Mouse (Mus musculus) MEL (cell line): Measurements from ENCODE around the gene Tcf23. TPM values are rescaled to one million over a fixed set of nuclear protein-coding genes. Genes with fewer than 3 reads are reported as not detected.

Source experiments
- DNase-seq: peaks from one replicate; pipeline ENCODE4 v3.0.0; 2011; ENCODE audit warnings: low read depth, low spot score
- H3K27ac ChIP-seq: 2 replicates; pipeline ENCODE4 v1.5.1; 2012; ENCODE audit warnings: low read depth, mild to moderate bottlenecking, control low read depth, low read length, moderate library complexity; ENCODE audit not compliant: control insufficient read depth
- H3K27me3 ChIP-seq, 2 experiments: fragments of 150-350 bp in 1 of 2; sonication (generic) in 1 of 2; 2 replicates each; pipeline ENCODE4 v1.6.1; 2012; ENCODE audit warnings: low read length in 2 of 2, mild to moderate bottlenecking in 2 of 2, improper control_type of control experiment in 1 of 2, moderate library complexity in 1 of 2; ENCODE audit not compliant: insufficient read depth in 2 of 2, control insufficient read depth in 1 of 2
- H3K36me3 ChIP-seq, 2 experiments: 2 replicates each; pipeline ENCODE4 v1.6.1; 2012 to 2014; ENCODE audit warnings: low read length in 2 of 2, improper control_type of control experiment in 1 of 2, inconsistent platforms in 1 of 2, mild to moderate bottlenecking in 1 of 2; ENCODE audit not compliant: insufficient read depth in 2 of 2, control insufficient read depth in 1 of 2
- H3K4me1 ChIP-seq, 2 experiments: fragments of 150-350 bp in 1 of 2; sonication (generic) in 1 of 2; 2 replicates each; pipeline ENCODE4 v1.6.1; 2012; ENCODE audit warnings: low read length in 2 of 2, improper control_type of control experiment in 1 of 2, mild to moderate bottlenecking in 1 of 2; ENCODE audit not compliant: insufficient read depth in 2 of 2, control insufficient read depth in 1 of 2
- H3K4me3 ChIP-seq, 2 experiments: fragments of 150-350 bp in 1 of 2; sonication (generic) in 1 of 2; 2 replicates each; pipeline ENCODE4 v1.5.1; 2012; ENCODE audit warnings: low read depth in 2 of 2, low read length in 2 of 2, mild to moderate bottlenecking in 2 of 2, moderate library complexity in 2 of 2, control low read depth in 1 of 2, improper control_type of control experiment in 1 of 2; ENCODE audit not compliant: control insufficient read depth in 1 of 2, insufficient read depth in 1 of 2
- H3K79me2 ChIP-seq: 2 replicates; pipeline ENCODE4 v1.6.1; 2012; ENCODE audit warnings: mild to moderate bottlenecking, low read length, moderate library complexity; ENCODE audit not compliant: control insufficient read depth, poor library complexity, insufficient read depth
- H3K9ac ChIP-seq: 2 replicates; pipeline ENCODE4 v1.6.1; 2012; ENCODE audit warnings: low read depth, mild to moderate bottlenecking, control low read depth, low read length, moderate library complexity; ENCODE audit not compliant: control insufficient read depth, poor library complexity, severe bottlenecking
- H3K9me3 ChIP-seq: fragments of 150-350 bp; sonication (generic); replicated peaks from 2 replicates; pipeline ENCODE4 v1.6.1; 2012; ENCODE audit warnings: mild to moderate bottlenecking, low read length, improper control_type of control experiment, moderate library complexity; ENCODE audit not compliant: insufficient read depth
- CHD1 ChIP-seq: IDR thresholded peaks from 2 replicates; pipeline ENCODE4 v1.6.1; 2012; ENCODE audit warnings: low read depth, mild to moderate bottlenecking, inconsistent platforms, low read length, improper control_type of control experiment
- CHD2 ChIP-seq: IDR thresholded peaks from 2 replicates; pipeline ENCODE4 v1.6.1; 2011; ENCODE audit warnings: low read length, improper control_type of control experiment
- CTCF ChIP-seq, 3 experiments: IDR thresholded peaks in 2 of 3; conservative IDR thresholded peaks in 1 of 3; 2 replicates each; pipeline ENCODE4 v1.5.1; 2011 to 2012; ENCODE audit warnings: low read length in 3 of 3, low read depth in 2 of 3, mild to moderate bottlenecking in 2 of 3, improper control_type of control experiment in 1 of 3, inconsistent platforms in 1 of 3, mixed read lengths in 1 of 3, moderate library complexity in 1 of 3; ENCODE audit not compliant: control insufficient read depth in 1 of 3, insufficient read depth in 1 of 3, poor library complexity in 1 of 3, severe bottlenecking in 1 of 3
- E2F4 ChIP-seq: IDR thresholded peaks from 2 replicates; pipeline ENCODE4 v1.6.1; 2011; ENCODE audit warnings: low read depth, low read length, improper control_type of control experiment, borderline replicate concordance
- ELF1 ChIP-seq: IDR thresholded peaks from 2 replicates; pipeline ENCODE4 v1.6.1; 2014; ENCODE audit warnings: low read depth, mild to moderate bottlenecking, inconsistent platforms, low read length, improper control_type of control experiment, moderate library complexity
- EP300 ChIP-seq, 2 experiments: IDR thresholded peaks; 2 replicates each; pipeline ENCODE4 v1.6.1; 2011; ENCODE audit warnings: improper control_type of control experiment in 2 of 2, low read length in 2 of 2, low read depth in 1 of 2, mild to moderate bottlenecking in 1 of 2
- ETS1 ChIP-seq: IDR thresholded peaks from 2 replicates; pipeline ENCODE4 v1.6.1; 2012; ENCODE audit warnings: low read depth, mild to moderate bottlenecking, inconsistent platforms, low read length, improper control_type of control experiment, moderate library complexity
- GABPA ChIP-seq: IDR thresholded peaks from 2 replicates; pipeline ENCODE4 v1.6.1; 2012; ENCODE audit warnings: low read depth, mild to moderate bottlenecking, inconsistent platforms, low read length, improper control_type of control experiment, moderate library complexity
- JUND ChIP-seq: IDR thresholded peaks from 2 replicates; pipeline ENCODE4 v1.6.1; 2011; ENCODE audit warnings: low read depth, mild to moderate bottlenecking, improper control_type of control experiment, low read length
- KAT2A ChIP-seq: conservative IDR thresholded peaks from 2 replicates; pipeline ENCODE4 v1.6.1; 2012; ENCODE audit warnings: low read depth, low read length, improper control_type of control experiment, inconsistent platforms
- MAFK ChIP-seq: IDR thresholded peaks from 2 replicates; pipeline ENCODE4 v1.6.1; 2011; ENCODE audit warnings: low read depth, mild to moderate bottlenecking, low read length, improper control_type of control experiment, borderline replicate concordance
- MAZ ChIP-seq: IDR thresholded peaks from 2 replicates; pipeline ENCODE4 v1.6.1; 2012; ENCODE audit warnings: low read depth, mild to moderate bottlenecking, inconsistent platforms, low read length, improper control_type of control experiment
- MEF2A ChIP-seq: IDR thresholded peaks from 2 replicates; pipeline ENCODE4 v1.6.1; 2014; ENCODE audit warnings: low read depth, mild to moderate bottlenecking, inconsistent platforms, low read length, improper control_type of control experiment; ENCODE audit not compliant: poor library complexity, insufficient replicate concordance, severe bottlenecking; ENCODE audit errors: extremely low read depth
- MYB ChIP-seq: IDR thresholded peaks from 2 replicates; pipeline ENCODE4 v1.6.1; 2011; ENCODE audit warnings: mild to moderate bottlenecking, low read depth, low read length, improper control_type of control experiment
- NELFE ChIP-seq: IDR thresholded peaks from 2 replicates; pipeline ENCODE4 v1.6.1; 2011; ENCODE audit warnings: low read depth, low read length, improper control_type of control experiment
- NRF1 ChIP-seq: IDR thresholded peaks from 2 replicates; pipeline ENCODE4 v1.6.1; 2014; ENCODE audit warnings: low read depth, mild to moderate bottlenecking, inconsistent platforms, low read length, improper control_type of control experiment, moderate library complexity; ENCODE audit not compliant: poor library complexity, insufficient read depth, severe bottlenecking
- POLR2A ChIP-seq, 2 experiments: IDR thresholded peaks; 2 replicates each; pipeline ENCODE4 v1.6.1; 2011 to 2012; ENCODE audit warnings: low read length in 2 of 2, mild to moderate bottlenecking in 2 of 2, control low read depth in 1 of 2, improper control_type of control experiment in 1 of 2, low read depth in 1 of 2, moderate library complexity in 1 of 2; ENCODE audit not compliant: control insufficient read depth in 1 of 2, insufficient read depth in 1 of 2, poor library complexity in 1 of 2
- POLR2AphosphoS2 ChIP-seq: IDR thresholded peaks from 2 replicates; pipeline ENCODE4 v1.6.1; 2011; ENCODE audit warnings: low read length, improper control_type of control experiment
- POLR2AphosphoS5 ChIP-seq: IDR thresholded peaks from 2 replicates; pipeline ENCODE4 v1.6.1; 2012; ENCODE audit warnings: low read depth, borderline replicate concordance, mild to moderate bottlenecking, inconsistent platforms, low read length, moderate library complexity, mixed read lengths
- RAD21 ChIP-seq: IDR thresholded peaks from 2 replicates; pipeline ENCODE4 v1.6.1; 2011; ENCODE audit warnings: mild to moderate bottlenecking, low read depth, low read length, improper control_type of control experiment
- RCOR1 ChIP-seq: IDR thresholded peaks from 2 replicates; pipeline ENCODE4 v1.6.1; 2012; ENCODE audit warnings: low read depth, mild to moderate bottlenecking, inconsistent platforms, low read length, improper control_type of control experiment
- SIN3A ChIP-seq: IDR thresholded peaks from 2 replicates; pipeline ENCODE4 v1.6.1; 2012; ENCODE audit warnings: low read length, improper control_type of control experiment, inconsistent platforms
- TAL1 ChIP-seq: IDR thresholded peaks from 2 replicates; pipeline ENCODE4 v1.6.1; 2012; ENCODE audit warnings: mild to moderate bottlenecking, inconsistent platforms, low read length, moderate library complexity, mixed read lengths
- TBP ChIP-seq: IDR thresholded peaks from 2 replicates; pipeline ENCODE4 v1.8.0; 2011; ENCODE audit warnings: low read depth, low read length, improper control_type of control experiment
- TCF12 ChIP-seq: IDR thresholded peaks from 2 replicates; pipeline ENCODE4 v1.6.1; 2014; ENCODE audit warnings: low read depth, mild to moderate bottlenecking, inconsistent platforms, low read length, improper control_type of control experiment, moderate library complexity
- ZC3H11A ChIP-seq: IDR thresholded peaks from 2 replicates; pipeline ENCODE4 v1.6.1; 2012; ENCODE audit warnings: low read depth, mild to moderate bottlenecking, inconsistent platforms, low read length, improper control_type of control experiment
- ZMIZ1 ChIP-seq: IDR thresholded peaks from 2 replicates; pipeline ENCODE4 v1.6.1; 2012; ENCODE audit warnings: low read depth, mild to moderate bottlenecking, inconsistent platforms, low read length, improper control_type of control experiment, moderate library complexity
- ZNF384 ChIP-seq: IDR thresholded peaks from 2 replicates; pipeline ENCODE4 v1.6.1; 2012; ENCODE audit warnings: low read depth, mild to moderate bottlenecking, inconsistent platforms, low read length, improper control_type of control experiment
- polyA plus RNA-seq, 2 experiments: library from polyadenylated mRNA; stranded (reverse) in 1 of 2; unstranded in 1 of 2; fragments of >175 nt in 1 of 2; fragments of >200 nt in 1 of 2; gene quantifications; 2 replicates each; pipeline versions ENCODE4 v1.2.1 to v1.2.4; 2012; ENCODE audit warnings: low replicate concordance in 2 of 2, low read depth in 1 of 2; ENCODE audit not compliant: insufficient read length in 2 of 2, insufficient read depth in 1 of 2, missing spikeins in 1 of 2
- total RNA-seq: library from RNA; depleted of rRNA; stranded (reverse); fragments of 300-350 nt; gene quantifications from 2 replicates; pipeline ENCODE4 v1.2.3, GENCODE M21; 2012

Gene Tcf23
- total and polyA plus RNA-seq, 3 experiments, result 0.07 to 0.08 TPM; not detected in 1

DNA sequence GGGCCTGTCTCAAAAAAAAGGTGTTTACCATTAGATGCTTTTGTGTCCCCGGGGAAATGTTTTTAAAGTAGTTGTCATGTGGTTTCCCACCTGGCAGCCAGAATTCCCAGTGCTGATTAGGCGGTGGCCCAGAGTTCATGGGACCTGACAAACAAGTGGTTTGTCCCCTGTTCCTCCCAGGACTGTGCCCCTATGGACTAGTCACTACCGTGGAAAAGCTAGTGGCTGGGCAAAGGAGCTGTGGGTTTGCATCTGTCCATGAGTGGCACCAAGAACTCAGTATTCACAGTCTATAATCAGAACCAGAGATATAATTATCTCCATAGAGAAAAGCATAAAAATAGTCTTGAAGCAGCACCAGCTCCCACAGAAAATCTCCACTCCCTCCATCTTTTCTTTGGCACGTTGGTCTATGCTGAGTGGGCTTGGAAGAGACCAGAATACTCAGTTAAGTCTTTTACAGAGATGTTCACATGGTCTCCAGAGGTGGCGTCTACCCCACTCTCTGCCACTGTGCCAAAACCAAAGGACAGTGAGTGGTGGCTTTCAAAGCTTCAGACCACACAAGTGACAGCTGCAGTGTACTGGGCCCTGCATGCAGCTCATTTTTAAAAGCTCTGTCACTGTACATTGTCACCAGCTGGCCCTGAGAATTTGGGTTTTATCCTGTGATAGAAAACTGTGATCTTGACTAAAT is 24.7 kb downstream of the Tcf23 start:
- Histone ChIP-seq H3K79me2 (no peaks in the 10 kb centered on the region), H3K9ac (no peak overlapping the region), H3K36me3 (no peaks in the 10 kb centered on the region), H3K4me1 (no peaks in the 10 kb centered on the region), H3K4me3 (no peak overlapping the region), H3K27me3 (peaks cover 3 to 5% of the 10 kb centered on the region in 2 experiments; a peak in 2 of 4 replicates), H3K9me3 (no peaks in the 10 kb centered on the region), H3K27ac (no peak overlapping the region)
- TF ChIP-seq NRF1, result no peak
- TF ChIP-seq SIN3A, result no peak
- no peak for TF ChIP-seq EP300 (IDR thresholded peaks at IDR 0.05; ENCODE audit: low read depth in 1 of 2, low read length in 2 of 2)
- no peak for TF ChIP-seq CHD2
- no peak for TF ChIP-seq POLR2A (IDR thresholded peaks at IDR 0.05; ENCODE audit: control insufficient read depth in 1 of 2, insufficient read depth in 1 of 2, low read depth in 1 of 2, low read length in 2 of 2, poor library complexity in 1 of 2)
- TF ChIP-seq MYB, result no peak
- TF ChIP-seq RAD21, result no peak
- TF ChIP-seq RCOR1, result no peak
- TF ChIP-seq CTCF (IDR thresholded peaks at IDR 0.05 in 2 of 3, conservative IDR thresholded peaks at IDR 0.05 in 1 of 3; ENCODE audit: control insufficient read depth in 1 of 3, insufficient read depth in 1 of 3, low read depth in 2 of 3, low read length in 3 of 3, poor library complexity in 1 of 3, severe bottlenecking in 1 of 3), result no peak
- TF ChIP-seq TBP, result no peak
- no peak for TF ChIP-seq ETS1
- TF ChIP-seq KAT2A, result no peak
- no peak for TF ChIP-seq POLR2AphosphoS5
- TF ChIP-seq ZNF384, result no peak
- no peak for TF ChIP-seq ZMIZ1
- TF ChIP-seq GABPA, result no peak
- no peak for TF ChIP-seq ELF1
- no peak for TF ChIP-seq JUND
- TF ChIP-seq NELFE, result no peak
- TF ChIP-seq MEF2A, result no peak
- no peak for DNase-seq

DNA sequence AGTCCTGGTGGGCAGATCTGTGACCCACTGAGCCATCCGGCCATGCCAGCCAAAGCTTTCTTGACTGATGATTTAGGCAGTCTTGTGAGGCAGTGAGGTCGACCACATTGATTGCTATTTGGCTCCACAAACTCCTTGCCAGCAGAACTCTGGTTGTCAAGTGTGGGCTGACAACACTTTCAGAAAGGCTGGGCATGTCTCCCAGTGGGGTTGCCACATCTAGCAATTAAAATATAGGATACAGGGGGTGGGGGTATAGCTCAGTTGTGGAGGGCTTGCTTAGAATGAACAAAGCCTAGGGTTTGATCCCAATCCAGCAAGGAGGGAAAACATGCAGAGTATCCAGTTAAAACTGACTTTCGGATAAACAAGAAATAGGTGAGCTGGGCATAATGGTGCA is 25.6 kb downstream of the Tcf23 start:
- Histone ChIP-seq H3K36me3 (no peaks in the 10 kb centered on the region), H3K4me1 (no peaks in the 10 kb centered on the region), H3K9ac (no peak overlapping the region), H3K27me3 (peaks cover 3 to 5% of the 10 kb centered on the region in 2 experiments; a peak in 2 of 4 replicates), H3K27ac (no peak overlapping the region), H3K4me3 (no peak overlapping the region), H3K79me2 (no peaks in the 10 kb centered on the region), H3K9me3 (no peaks in the 10 kb centered on the region)
- no peak for DNase-seq
- TF ChIP-seq CHD1 (no peak), MAZ (no peak), ELF1 (no peak), TCF12 (no peak), TBP (no peak), MAFK (no peak), RCOR1 (no peak), POLR2AphosphoS5 (no peak), POLR2AphosphoS2 (no peak), ZMIZ1 (no peak), E2F4 (no peak), MEF2A (no peak), EP300 (IDR thresholded peaks at IDR 0.05; ENCODE audit: low read depth in 1 of 2, low read length in 2 of 2) (no peak), NRF1 (no peak), TAL1 (no peak), CHD2 (no peak), ZC3H11A (no peak)
